Mouse (Mus musculus) brain, embryonic 18.5 days (tissue): ENCODE data around the gene Tubgcp4.
"Not testable (repeated sequence)": the region's sequence is repeated elsewhere in the genome, so short reads cannot be mapped to it uniquely, and the experiment has no call there.

Experiments used
- DNase-seq: peaks from one replicate; pipeline ENCODE4 v3.0.0-alpha.2; 2012; ENCODE audit warnings: low read depth, low spot score

The Tubgcp4 gene

DNA sequence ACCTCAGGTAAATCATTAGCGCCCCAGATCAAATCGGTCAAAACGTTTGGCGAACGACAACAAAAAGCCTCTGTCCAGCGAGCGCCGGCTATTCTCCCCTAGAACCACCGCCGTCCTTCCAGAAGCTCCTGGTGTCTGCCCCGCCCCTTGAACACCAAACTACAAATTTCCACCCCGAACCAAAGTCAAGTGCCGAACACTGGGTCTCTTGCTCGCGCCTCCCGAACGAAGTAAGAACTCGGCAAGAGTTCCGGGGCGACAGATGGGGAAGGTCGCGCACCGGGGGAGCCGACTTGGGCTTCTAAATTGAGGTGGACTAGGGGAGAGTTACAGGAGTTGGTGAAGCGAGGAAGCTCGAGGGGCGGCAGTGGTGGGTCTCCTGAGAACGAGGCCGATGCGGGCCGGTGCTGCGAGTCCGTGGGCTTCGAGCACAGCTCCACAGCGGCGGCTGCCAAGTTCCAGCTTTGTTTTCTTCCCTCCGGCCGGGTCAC is at the start of gene Tubgcp4:
TSS of gene Tubgcp4 (plus strand) at position 174 of the 491 bp plus-strand sequence.
- DNase-seq: no peak

DNA sequence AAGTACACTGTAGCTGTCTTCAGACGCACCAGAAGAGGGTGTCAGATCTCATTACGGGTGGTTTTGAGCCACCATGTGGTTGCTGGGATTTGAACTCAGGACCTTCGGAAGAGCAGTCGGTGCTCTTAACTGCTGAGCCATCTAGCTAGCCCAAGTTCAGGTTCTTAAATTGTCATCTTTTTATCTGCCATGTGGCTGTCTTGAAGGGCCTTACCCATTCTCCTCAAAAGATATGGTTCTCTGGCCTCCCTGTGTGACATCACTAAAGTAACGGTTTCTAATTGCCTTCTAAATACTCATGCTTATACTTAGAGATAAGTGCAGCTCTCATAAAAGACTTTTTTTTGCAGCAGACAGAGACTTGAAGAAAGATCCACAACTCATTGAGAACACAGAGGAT is 44.2 kb upstream of the Tubgcp4 start:
- not testable (repeated sequence) for DNase-seq

DNA sequence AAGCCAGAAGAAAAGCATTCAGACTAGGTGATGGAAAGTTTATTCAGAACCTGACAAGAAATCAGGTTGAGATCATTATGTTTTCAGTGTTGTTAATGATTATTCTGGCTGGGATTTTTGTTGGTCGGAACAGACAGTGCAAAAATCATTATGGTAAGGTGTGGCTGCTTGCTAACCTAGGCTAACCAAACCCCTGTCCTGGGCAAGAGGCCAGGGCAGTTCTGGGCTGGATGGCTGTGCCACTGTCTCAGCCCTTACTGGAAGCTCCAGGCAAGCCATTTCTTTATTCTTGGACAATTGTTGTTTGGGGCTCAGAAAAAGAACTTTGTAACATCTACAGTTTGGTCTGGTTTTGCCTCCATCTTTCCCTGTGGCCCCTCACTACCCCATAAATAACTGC is 42.9 kb upstream of the Tubgcp4 start:
- no peak for DNase-seq

DNA sequence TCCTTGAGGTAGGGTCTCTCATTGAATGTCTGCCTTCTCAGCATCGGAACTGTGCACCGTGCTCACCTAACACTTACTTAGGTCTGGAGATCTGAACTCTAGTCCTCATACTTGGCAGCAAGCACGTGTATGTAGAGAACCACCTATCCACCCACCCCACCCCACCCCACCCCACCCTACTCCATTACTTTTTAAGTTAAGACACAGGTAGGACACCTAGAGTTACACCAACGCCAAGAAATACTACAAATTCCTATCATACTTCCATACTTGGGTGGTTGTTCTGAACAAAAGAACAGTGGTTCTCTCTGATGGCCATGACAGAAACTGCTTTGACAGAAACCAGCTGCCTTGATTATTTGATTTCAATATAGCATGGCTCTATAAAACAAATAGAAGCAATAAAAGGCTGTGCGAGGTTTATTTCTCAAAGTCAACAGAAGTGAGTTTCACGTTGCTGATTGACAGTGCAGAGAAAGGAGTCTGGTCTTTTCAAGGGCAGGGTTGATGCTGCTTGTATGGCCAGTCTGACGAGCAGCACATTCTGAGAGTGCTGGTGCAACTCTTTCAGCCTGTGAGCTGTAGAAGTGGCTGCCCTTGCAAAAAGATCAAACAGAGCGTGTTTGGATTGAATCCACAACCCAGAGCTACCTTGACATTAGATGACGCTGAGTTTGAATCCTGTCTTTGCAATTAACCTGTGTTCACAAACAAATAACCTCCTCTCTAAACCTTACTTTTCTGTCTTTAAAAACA is 41.4 kb upstream of the Tubgcp4 start:
- DNase-seq: no peak

DNA sequence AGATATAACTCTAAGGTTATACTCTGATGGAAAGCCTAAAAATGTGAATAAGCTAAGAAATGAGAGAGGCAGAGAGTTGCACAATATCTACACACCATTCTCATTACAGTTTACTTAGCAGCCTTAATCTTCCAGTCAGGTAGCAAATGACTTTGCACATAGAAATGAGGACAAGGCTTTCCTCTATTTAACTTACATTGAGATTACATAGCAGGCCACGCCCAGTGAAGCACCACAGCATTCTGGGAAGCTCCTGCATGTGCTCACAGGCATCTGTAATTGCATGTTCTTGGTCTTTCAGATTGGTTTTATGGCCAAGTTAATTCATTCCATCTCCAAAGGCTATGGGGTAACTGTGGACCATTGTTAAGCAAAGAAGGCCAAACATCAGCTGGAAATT is 37.6 kb upstream of the Tubgcp4 start:
- DNase-seq: no peak

DNA sequence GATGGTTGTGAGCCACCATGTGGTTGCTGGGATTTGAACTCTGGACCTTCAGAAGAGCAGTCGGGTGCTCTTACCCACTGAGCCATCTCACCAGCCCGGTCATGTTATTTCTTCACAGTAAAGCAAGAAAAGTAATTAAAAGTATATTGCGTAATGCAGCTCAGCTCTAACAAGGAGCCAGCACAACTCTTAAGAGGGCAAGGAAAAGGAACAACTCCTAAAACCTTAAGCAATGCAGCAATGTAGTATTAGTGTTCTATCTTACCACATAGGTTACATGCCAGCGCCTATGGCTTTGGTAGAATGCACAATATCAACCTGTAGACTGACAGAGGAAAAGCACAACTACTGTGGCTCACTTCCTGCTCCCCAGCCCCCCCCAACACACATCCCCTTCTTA is 33.1 kb upstream of the Tubgcp4 start:
- DNase-seq: no peak

DNA sequence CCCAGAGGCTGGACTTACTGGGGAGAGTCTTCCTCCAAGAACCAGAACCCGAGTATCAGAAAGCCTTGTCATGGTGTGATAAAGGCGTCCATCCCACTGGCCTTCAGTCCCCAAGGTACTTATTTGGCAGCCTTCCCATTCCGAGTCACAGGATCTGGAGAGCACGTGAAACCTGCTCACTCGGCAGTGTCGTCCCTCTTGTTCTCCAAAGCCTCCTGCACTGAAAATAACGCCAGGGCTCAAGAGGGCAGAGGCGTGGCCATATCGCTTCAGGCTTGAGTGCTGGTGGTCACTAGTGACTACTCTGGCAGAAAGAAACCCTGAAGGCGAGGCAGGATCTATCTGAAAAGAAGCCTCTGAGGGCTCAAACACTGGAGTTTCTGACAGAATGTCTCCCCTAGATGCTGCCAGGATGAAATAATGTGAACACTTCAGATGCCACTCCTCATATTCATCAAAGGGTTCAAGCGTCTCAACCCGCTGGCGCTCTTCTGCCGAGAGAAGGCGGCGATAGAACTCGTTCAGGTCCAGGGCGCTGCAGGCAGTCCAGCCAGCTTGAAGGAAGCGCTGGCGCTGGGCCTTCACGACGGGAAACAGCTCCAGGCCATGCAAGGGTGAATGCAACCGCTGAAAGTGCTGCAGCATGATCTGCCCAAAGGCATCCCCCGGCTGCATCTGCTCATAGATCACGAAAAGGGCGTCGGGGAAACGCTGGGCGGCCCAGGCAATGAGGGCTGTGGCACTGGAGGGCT is 31.0 kb upstream of the Tubgcp4 start:
- DNase-seq: peak; percentile 6

DNA sequence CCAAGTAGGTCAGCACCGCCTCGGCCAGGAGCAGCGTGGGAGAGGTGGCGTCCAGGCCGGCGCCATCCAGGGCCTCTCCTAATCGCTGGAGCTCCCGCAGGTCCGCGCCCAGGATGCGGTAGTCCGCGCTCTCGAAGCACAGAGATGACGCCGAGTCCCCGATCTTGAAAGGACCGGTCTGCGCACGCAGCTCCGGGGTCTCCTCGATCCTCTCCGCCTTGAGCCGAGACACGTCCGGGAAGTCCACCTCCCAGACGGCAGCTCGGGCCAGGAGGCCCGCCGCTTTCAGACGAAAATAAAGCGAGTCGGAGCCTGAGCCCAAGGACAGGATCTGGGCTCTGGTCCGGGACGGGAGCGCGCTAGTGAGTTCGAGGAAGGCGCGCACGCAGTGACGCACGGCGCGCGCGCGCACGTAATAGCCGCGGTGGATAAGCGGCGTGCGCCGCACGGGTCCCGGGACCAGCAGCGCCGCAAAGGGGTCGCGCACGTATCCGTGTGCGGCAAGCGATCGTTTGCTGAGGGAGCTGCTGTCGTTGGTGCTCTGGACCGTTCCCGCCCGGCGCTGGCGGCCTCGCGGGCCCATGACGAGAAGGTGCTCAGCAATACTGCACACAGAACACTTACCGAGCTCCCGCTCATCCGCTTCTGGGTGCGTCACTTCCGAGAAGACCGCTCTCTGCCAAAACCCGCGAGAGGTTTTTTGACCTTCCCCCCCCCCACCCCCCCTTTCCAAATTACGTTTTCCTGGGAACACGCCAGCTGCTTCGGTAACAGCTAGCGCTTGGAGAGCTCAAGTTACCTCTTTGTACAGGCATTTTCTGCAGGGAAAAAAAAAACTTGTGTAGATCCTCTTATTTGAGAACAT is 30.2 kb upstream of the Tubgcp4 start, which contains the start of the genes Adal and Lcmt2:
TSS of gene Adal (plus strand) at position 411 of the 865 bp plus-strand sequence.
TSS of gene Lcmt2 (minus strand) at position 636 of the 865 bp plus-strand sequence.
- DNase-seq: peak; percentile 86

DNA sequence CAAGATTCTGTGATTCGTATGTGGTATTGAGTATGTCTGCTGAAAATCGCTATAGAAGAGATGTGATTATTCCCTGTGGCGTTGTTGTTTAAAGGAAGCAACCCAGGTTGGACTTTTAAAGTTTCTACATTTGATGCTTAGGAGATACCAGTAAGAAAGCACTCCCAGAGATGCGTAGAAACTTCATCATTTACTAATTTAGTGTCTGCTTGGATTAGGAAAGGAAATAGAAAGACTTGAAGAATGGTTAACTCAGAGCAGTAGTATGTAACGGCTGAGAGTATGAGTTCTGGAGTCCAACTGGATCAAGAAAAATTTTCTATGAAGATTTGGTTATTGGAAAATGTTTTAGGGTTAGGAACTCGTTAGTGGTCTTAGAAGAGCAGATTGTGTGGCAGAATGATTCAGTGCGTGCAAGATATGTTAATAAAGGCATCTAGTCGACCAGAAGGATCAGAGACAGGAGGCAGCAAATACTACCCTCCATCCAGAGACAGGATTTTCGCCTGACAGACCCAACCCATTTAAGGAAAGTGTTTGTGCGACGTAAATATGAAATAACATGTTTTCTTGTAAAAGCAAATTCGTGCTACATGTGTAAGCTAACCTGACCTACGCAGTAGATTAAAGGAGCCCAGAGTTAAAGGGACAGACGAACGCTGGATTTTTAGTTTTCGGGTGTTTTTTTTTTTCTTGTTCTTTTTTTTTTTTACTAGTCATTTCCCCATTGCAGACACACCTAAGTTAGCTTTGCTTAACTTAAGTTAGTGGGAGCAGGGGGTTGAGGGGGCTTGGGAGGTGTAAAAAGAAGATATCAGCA is 29.0 kb upstream of the Tubgcp4 start:
- no peak for DNase-seq

DNA sequence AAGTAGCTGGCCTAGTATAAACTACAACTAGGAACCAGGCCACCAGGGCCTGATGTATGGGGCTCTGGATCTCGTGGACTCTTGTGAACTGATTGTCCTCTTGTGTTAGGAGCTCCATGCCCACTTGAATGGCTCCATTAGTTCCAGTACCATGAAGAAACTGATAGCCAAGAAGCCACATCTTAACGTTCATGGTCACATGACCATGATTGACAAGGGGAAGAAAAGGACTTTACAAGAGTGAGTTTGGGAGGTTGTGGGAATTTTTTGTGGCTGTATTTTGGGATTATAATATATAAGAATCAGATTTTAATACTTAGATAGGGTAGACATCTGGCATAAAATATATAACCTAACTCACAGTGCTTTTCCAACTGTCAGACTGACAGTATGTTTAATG is 28.0 kb upstream of the Tubgcp4 start:
- DNase-seq: no peak

DNA sequence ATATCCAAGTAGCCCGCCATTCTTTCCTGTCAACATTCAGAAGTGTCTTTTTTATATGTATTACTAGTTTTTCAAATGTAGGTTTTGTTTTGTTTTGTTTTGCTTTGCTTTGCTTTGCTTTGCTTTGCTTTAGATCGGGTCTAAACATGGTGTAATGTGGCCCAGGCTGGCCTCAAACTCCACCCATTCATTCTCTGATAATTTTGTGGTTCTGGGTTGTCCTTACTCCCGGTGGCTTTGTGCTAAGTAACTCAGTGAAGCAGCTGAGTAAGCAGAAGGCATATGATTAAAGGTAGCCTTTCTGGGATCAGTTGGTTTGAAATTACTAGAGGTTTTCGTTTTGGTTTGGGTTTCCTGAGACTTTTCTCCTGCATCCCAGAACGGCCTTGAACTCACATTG is 20.8 kb upstream of the Tubgcp4 start:
- DNase-seq: no peak

DNA sequence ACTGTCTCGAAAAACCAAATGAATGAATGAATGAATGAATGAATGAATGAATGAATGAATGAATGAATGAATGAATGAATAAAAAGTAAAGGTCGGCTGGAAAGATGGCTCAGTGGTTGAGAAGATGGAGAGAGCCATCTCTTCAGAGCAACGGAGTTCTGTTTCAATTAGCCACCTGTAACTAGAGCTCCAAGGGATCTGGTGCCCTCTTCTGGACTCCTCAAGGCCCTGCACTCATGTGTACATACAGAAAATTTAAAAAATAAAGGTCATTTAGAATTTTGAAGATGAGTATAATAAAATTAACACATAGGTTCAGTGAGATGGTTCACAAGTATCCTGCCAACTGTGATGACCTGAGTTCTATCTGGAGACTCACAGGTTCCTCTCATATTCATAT is 17.4 kb upstream of the Tubgcp4 start:
- DNase-seq: no peak

DNA sequence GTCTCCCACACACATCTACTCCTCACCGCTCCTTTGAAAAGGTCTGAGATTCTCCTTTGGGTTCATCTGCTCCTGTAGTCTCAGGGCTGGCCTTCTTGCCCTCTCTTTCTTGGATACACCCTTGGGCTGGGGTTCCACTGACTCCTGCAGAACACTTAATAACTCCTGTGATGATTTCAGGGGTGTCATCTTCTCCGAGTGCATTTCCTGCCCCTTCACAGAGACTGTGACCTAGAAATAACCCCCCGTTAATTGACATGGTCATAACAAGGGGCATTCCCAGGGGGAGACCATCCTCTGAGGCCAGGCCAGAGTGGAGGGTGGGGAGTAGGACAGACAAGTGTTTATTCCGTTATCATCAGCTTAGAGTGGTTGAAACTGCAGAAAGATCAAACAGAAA is 1.3 kb upstream of the Tubgcp4 start:
- no peak for DNase-seq

DNA sequence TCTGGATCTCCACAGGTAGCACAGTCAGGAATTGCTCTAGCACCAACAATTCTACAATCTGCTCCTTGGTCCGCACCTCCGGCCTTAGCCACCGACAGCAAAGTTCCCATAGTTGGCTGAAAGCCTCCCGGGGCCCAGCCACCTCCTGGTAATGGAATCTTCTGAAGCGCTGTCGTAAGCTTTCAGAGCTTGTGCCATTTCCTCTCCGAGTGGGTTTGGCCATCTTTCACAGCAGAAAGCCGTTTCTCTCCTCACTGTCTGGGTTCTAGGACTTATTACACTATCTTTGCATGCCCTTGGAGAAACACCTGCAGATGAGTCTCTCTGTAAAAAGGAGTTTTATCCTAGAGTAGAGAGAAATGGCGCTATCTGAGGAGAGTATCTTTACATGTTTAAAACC is 552 bp upstream of the Tubgcp4 start:
- no peak for DNase-seq

DNA sequence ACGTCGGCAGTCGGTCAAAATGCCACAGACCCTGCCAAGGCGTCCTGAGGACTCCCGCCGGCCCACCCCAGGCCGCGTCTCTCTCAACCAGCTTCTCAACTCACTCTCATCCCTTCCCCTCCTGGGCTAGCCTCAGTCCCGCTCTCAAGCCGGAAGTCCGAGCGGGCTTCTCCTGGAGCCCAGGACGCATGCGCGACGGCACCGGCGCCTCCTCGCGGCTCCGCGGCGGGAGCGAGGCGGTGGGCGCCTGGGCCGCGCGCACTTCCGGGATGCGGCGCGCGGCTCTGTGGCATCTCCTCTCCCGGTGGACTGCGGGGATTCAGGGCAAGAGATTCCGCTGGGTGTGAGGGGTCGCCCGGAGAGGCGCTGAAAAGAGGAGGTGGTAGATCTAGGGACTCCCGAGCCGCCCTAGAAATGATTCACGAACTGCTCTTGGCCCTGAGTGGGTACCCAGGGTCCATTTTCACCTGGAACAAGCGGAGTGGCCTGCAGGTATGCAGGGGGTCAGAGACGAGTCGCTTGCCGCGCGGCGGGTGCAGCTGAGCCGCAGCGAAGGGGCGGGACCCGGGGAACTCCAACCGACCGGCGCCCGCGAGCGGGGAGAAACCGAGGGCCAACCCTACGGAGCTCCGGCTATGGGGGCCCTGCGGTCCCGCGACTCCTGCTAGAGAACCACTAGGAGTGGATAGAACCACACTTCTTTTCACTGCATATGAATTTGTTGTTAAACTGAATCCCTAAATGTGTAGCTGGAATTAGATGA is 707 bp downstream of the Tubgcp4 start, which contains the start of gene Zscan29:
TSS of gene Zscan29 (minus strand) at position 146 of the 763 bp plus-strand sequence.
- peak; percentile 63 for DNase-seq

DNA sequence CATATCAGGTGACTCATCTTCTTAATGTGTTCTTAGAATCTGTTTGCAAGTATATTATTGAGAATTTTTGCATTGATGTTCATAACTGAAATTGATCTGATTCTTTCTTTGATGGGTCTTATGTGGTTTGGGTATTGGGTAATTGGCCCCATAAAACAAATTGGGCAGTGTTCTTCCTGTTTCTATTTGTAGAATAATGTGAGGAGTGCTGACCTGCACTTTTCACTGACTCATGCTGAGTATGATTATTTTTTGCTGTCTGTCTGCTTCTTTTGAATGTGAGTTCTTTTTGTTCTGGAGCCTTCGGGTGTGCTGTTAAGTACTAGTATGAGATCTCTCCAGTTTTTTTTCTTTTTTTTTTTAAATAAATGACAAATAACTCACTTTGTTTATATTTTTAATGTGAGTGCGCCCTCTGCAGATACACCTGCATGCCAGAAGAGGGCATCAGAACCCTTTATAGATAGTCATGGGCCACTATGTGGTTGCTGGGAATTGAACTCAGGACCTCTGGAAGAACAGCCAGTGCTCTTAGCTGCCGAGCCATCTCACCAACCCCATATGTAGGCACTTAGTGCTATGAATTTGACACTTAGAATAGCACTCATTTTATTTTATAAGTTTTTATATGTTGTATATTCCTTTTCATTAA is 8.5 kb downstream of the Tubgcp4 start:
- no peak for DNase-seq

DNA sequence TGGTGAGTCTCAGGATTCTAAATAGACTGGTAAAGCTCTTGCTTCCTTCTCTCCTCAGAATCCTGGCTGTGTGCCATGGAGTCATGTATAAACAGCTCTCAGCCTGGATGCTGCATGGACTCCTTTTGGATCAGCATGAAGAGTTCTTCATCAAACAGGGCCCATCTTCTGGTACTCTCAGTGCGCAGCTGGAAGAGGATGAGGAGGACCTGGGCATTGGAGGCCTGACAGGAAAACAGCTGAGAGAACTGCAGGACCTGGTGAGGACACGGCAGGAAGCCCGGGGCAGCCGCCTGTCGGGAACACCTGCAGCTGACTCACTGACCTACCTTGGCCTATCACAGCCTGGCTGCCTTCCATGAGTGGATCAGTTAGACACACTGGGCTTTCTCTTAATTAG is 13.0 kb downstream of the Tubgcp4 start:
- DNase-seq: no peak

DNA sequence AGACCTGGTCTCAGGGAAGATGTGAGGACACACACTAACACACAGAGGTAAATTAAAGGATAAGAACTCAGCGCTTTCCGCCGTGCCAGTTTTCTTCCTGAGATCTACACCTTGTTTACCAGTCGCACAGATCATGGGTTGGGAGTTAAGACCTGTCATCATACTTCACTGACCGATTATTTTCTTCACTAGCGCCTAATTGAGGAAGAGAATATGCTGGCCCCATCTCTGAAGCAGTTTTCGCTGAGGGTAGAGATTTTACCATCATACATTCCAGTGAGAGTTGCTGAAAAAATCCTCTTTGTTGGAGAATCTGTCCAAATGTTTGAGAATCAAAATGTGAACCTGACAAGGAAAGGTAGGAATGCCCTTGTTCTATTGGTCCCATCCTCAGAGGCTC is 13.7 kb downstream of the Tubgcp4 start:
- no peak for DNase-seq

DNA sequence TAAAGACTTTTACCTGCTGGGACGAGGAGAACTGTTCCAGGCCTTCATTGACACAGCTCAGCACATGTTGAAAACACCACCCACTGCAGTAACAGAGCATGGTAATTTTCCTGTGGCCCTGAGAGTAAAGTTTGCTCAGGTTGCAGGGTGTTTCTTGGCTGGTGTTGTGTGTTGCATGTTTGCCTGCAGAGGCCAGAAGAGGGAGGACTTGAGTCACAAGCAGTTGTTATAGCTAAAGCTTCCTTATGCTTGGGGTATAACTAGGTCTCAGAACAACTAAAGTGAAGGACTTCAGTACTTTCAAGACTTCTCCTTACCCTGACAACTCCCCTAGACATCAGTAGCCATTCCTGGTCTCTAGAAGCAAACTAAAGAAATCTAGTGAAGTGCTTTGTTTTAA is 18.1 kb downstream of the Tubgcp4 start:
- DNase-seq: no peak

DNA sequence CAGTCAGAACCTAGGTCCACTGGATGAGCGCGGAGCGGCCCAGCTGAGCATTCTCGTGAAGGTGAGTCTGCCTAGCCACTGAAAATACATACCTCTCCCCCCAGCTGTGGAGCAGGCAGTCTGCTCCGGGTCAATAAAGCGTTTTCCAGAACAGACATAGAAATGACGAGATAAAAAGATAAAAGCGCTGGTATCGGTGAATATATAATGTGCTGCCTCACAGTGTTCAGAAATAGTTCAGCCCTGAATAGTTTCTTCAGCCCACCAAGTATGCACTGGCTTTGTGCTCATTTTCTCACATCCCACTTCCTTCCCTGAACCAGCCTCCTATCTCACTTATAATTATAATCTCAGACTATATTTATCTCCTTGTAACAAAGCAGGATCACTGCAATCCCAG is 25.0 kb downstream of the Tubgcp4 start:
- no peak for DNase-seq
